Mouse (Mus musculus) MEL (cell line): ENCODE results near the gene Klk4.

ENCODE experiments used
- CHD1 ChIP-seq: IDR thresholded peaks from 2 replicates; pipeline ENCODE4 v1.6.1; 2012; ENCODE audit warnings: low read depth, mild to moderate bottlenecking, inconsistent platforms, low read length, improper control_type of control experiment
- CTCF ChIP-seq, 3 experiments: IDR thresholded peaks in 2 of 3; conservative IDR thresholded peaks in 1 of 3; 2 replicates each; pipeline ENCODE4 v1.5.1; 2011 to 2012; ENCODE audit warnings: low read length in 3 of 3, low read depth in 2 of 3, mild to moderate bottlenecking in 2 of 3, improper control_type of control experiment in 1 of 3, inconsistent platforms in 1 of 3, mixed read lengths in 1 of 3, moderate library complexity in 1 of 3; ENCODE audit not compliant: control insufficient read depth in 1 of 3, insufficient read depth in 1 of 3, poor library complexity in 1 of 3, severe bottlenecking in 1 of 3
- ELF1 ChIP-seq: IDR thresholded peaks from 2 replicates; pipeline ENCODE4 v1.6.1; 2014; ENCODE audit warnings: low read depth, mild to moderate bottlenecking, inconsistent platforms, low read length, improper control_type of control experiment, moderate library complexity
- ETS1 ChIP-seq: IDR thresholded peaks from 2 replicates; pipeline ENCODE4 v1.6.1; 2012; ENCODE audit warnings: low read depth, mild to moderate bottlenecking, inconsistent platforms, low read length, improper control_type of control experiment, moderate library complexity
- TAL1 ChIP-seq: IDR thresholded peaks from 2 replicates; pipeline ENCODE4 v1.6.1; 2012; ENCODE audit warnings: mild to moderate bottlenecking, inconsistent platforms, low read length, moderate library complexity, mixed read lengths
- TCF12 ChIP-seq: IDR thresholded peaks from 2 replicates; pipeline ENCODE4 v1.6.1; 2014; ENCODE audit warnings: low read depth, mild to moderate bottlenecking, inconsistent platforms, low read length, improper control_type of control experiment, moderate library complexity
- ZC3H11A ChIP-seq: IDR thresholded peaks from 2 replicates; pipeline ENCODE4 v1.6.1; 2012; ENCODE audit warnings: low read depth, mild to moderate bottlenecking, inconsistent platforms, low read length, improper control_type of control experiment

GRCm38 (mm10) chr7:43891365-43891764, 10.4 kb downstream of the Klk4 start:
- no peak for TF ChIP-seq TCF12
- no peak for TF ChIP-seq ZC3H11A
- no peak for TF ChIP-seq CTCF (IDR thresholded peaks at IDR 0.05 in 2 of 3, conservative IDR thresholded peaks at IDR 0.05 in 1 of 3; ENCODE audit: control insufficient read depth in 1 of 3, insufficient read depth in 1 of 3, low read depth in 2 of 3, low read length in 3 of 3, poor library complexity in 1 of 3, severe bottlenecking in 1 of 3)
- TF ChIP-seq TAL1 = no peak
- no peak for TF ChIP-seq CHD1
- no peak for TF ChIP-seq ETS1
- no peak for TF ChIP-seq ELF1
